Mouse (Mus musculus): ENCODE results near the gene Nudt14. TPM values are rescaled to one million over a fixed set of nuclear protein-coding genes. Genes with fewer than 3 reads are reported as not detected.
A peak's percentile ranks its signal among the peaks of the same experiment; 100 is the strongest.

The Nudt14 gene
- polyA plus RNA-seq, 1 experiment from 2014 or later, result 87.2 TPM

GRCm38 (mm10) chr12:112905001-112905400, 36.9 kb downstream of the Nudt14 start:
- 75% methylated on average over 5 of the region's 5 CpGs for WGBS
- H3K9ac ChIP-seq, result no peak overlapping the region
- H3K36me3 ChIP-seq, result peaks cover 10% of the 10 kb centered on the region; the same call in 1 of the 2 replicates
- H3K4me2 ChIP-seq (replicated peaks), result no peak overlapping the region
- no peak overlapping the region for H3K27ac ChIP-seq
- no peaks in the 10 kb centered on the region for H3K9me3 ChIP-seq
- H3K4me1 ChIP-seq, result no peaks in the 10 kb centered on the region
- no peaks in the 10 kb centered on the region for H3K27me3 ChIP-seq
- no peak overlapping the region for H3K4me3 ChIP-seq
- ATAC-seq (ENCODE audit: insufficient number of reproducible peaks, insufficient read depth, low FRiP score, low TSS enrichment), result no peak

DNA sequence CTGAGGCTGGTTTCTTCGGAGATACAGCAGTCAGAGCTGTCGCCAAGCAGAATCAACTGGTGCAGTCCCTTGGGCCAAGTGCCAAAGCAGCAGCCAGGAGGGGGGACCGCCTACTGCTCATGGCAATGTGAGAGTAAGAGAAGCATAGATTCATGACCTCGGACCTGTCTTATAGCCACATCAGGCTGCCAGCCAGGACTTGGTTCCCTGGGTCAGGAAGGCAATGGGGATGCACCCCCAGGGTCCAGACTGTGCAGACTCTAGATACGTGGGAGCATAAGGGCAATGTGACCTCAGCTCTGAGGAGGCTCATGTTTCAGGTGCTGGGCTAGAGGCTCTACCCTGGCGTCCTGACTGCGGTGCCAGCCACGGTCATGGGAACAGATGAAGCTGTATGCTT, 38.0 kb downstream of the Nudt14 start:
- Histone ChIP-seq H3K4me3 (no peak overlapping the region), H3K9ac (no peak overlapping the region), H3K27me3 (no peaks in the 10 kb centered on the region), H3K4me1 (no peaks in the 10 kb centered on the region), H3K36me3 (0 out of 2 replicates have a peak, but pooled peaks cover 3% of the 10 kb centered on the region), H3K9me3 (no peaks in the 10 kb centered on the region), H3K4me2 (replicated peaks) (no peak overlapping the region), H3K27ac (no peak overlapping the region)
- 60% methylated on average over 8 of the region's 8 CpGs for WGBS
- ATAC-seq (ENCODE audit: insufficient number of reproducible peaks, insufficient read depth, low FRiP score, low TSS enrichment), result no peak

DNA sequence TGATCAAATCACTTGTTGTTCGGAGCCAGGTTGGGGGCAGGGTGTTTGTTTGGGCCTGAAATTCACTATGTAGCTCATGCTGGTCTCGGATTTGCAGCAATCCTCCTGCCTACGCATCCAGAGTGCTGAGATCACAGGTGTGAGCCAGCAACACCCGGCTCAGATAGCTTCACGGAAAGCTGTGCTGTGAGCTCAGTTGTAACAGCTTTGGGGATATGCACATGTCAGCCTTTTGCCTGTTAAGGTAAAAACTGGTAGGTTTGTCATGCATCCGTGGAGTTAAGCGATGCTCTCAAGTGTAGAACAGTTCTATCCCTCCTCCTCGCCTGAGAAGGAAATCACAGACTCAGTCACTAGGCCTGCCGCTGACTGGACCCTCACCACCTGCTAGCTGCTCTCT, 41.3 kb downstream of the Nudt14 start:
- H3K4me1 ChIP-seq, result peaks cover 4% of the 10 kb centered on the region; the same call in 1 of the 2 replicates
- H3K9ac ChIP-seq, result no peak overlapping the region
- no peaks in the 10 kb centered on the region for H3K9me3 ChIP-seq
- H3K4me2 ChIP-seq (replicated peaks), result no peak overlapping the region
- ATAC-seq (ENCODE audit: insufficient number of reproducible peaks, insufficient read depth, low FRiP score, low TSS enrichment), result no peak
- WGBS, result 84% methylated on average over 9 of the region's 9 CpGs
- no peaks in the 10 kb centered on the region for H3K36me3 ChIP-seq
- no peaks in the 10 kb centered on the region for H3K27me3 ChIP-seq
- no peak overlapping the region for H3K4me3 ChIP-seq
- no peak overlapping the region for H3K27ac ChIP-seq

- H3K9me3 ChIP-seq, result no peaks in the 10 kb centered on the region
- H3K4me3 ChIP-seq, result no peak overlapping the region
- no peak overlapping the region for H3K9ac ChIP-seq
- H3K36me3 ChIP-seq, result no peaks in the 10 kb centered on the region
- no peaks in the 10 kb centered on the region for H3K27me3 ChIP-seq
- 50% methylated on average over 4 of the region's 4 CpGs for WGBS
- no peak for ATAC-seq (ENCODE audit: insufficient number of reproducible peaks, insufficient read depth, low FRiP score, low TSS enrichment)
- peaks cover 4% of the 10 kb centered on the region; the same call in 1 of the 2 replicates for H3K4me1 ChIP-seq
- no peak overlapping the region for H3K27ac ChIP-seq
- H3K4me2 ChIP-seq (replicated peaks), result no peak overlapping the region
Measured at GRCm38 (mm10) chr12:112898960-112899359, 43.0 kb downstream of the Nudt14 start.

GRCm38 (mm10) chr12:112898351-112898750, 43.6 kb downstream of the Nudt14 start:
- H3K9ac ChIP-seq, result no peak overlapping the region
- no peak for ATAC-seq (ENCODE audit: insufficient number of reproducible peaks, insufficient read depth, low FRiP score, low TSS enrichment)
- H3K4me3 ChIP-seq, result no peak overlapping the region
- no peak overlapping the region for H3K27ac ChIP-seq
- no peaks in the 10 kb centered on the region for H3K36me3 ChIP-seq
- H3K27me3 ChIP-seq, result no peaks in the 10 kb centered on the region
- H3K9me3 ChIP-seq, result no peaks in the 10 kb centered on the region
- H3K4me2 ChIP-seq (replicated peaks), result no peak overlapping the region
- peaks cover 4% of the 10 kb centered on the region; the same call in 1 of the 2 replicates for H3K4me1 ChIP-seq
- 69% methylated on average over 12 of the region's 12 CpGs for WGBS

DNA sequence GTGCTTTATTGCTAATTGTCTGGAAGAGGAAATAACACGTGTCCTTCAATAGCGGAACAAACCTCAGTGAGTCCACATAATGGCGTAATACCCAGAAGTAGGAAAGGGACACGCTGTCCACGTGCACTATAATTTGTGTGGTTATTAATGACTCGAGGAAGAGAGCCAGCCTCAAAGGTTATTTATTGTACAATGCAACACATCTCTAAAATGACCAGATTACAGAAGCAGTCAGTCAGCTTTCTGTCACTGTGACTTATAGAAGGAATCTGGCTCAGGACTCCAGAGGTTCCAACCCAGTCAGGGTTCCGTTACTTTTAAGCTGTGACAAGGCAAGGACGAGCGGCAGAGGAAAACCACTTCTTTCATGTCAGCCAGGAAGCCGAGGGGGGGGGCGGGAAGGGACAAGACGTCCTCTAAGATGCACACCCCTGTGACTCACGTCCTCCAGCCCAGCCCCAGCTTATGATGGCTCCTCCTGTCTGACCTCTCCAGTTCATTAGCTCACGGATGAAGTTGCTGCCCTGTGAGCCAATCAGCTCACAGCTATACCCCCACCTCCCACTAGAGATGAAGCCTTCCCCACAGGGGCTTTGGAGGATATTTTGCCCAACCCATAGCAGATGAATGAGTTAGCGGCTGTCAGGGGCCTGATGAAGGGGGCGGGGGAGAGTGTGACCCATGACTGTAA, 44.3 kb downstream of the Nudt14 start:
- Histone ChIP-seq H3K4me2 (replicated peaks) (peak overlapping the region; percentile 10), H3K36me3 (no peaks in the 10 kb centered on the region), H3K27ac (no peak overlapping the region), H3K9me3 (no peaks in the 10 kb centered on the region), H3K4me1 (peaks cover 4% of the 10 kb centered on the region; the same call in 1 of the 2 replicates), H3K27me3 (no peaks in the 10 kb centered on the region), H3K9ac (no peak overlapping the region), H3K4me3 (no peak overlapping the region)
- 33% methylated on average over 16 of the region's 16 CpGs for WGBS
- peak; percentile 70; the same call in 1 of the 2 replicates for ATAC-seq (ENCODE audit: insufficient number of reproducible peaks, insufficient read depth, low FRiP score, low TSS enrichment)

GRCm38 (mm10) chr12:112894969-112895368, 47.0 kb downstream of the Nudt14 start:
- Histone ChIP-seq H3K9ac (no peak overlapping the region), H3K4me1 (peaks cover 4% of the 10 kb centered on the region; the same call in 1 of the 2 replicates), H3K9me3 (no peaks in the 10 kb centered on the region), H3K4me2 (replicated peaks) (no peak overlapping the region), H3K36me3 (no peaks in the 10 kb centered on the region), H3K27me3 (no peaks in the 10 kb centered on the region), H3K27ac (peak overlapping the region; percentile 30; the same call in 1 of the 2 replicates), H3K4me3 (no peak overlapping the region)
- ATAC-seq (ENCODE audit: insufficient number of reproducible peaks, insufficient read depth, low FRiP score, low TSS enrichment), result no peak
- WGBS, result 69% methylated on average over 4 of the region's 4 CpGs

DNA sequence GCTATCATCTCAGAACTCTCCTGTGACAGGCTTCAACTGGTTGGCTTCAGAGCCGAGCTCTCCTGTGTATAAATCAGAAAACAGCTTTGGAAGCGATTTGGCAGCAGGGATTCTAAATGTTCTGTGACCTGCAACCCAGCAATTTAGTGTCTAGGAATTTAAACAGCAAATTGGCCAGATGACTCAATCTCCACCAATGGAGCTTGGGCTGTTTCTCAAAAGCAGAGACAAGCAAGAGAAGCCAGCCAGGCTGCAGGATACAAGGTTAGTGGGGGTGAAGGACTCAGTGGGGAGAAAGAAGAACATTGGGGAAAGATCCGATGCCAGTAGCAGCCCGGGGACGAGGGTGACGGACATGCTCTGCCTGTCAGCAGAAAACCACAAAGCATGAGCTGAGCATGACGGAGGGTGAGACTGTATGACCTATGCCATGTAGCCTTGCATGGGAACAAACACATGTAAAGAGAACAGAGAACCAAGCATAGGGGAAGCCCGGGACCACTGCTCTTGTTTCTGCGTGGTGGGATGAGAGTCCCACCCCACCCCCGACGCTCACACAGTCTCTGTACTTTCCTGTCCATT, 47.5 kb downstream of the Nudt14 start:
- H3K27me3 ChIP-seq, result no peaks in the 10 kb centered on the region
- no peak overlapping the region for H3K9ac ChIP-seq
- peaks cover 4% of the 10 kb centered on the region; the same call in 1 of the 2 replicates for H3K4me1 ChIP-seq
- no peak overlapping the region for H3K4me3 ChIP-seq
- no peaks in the 10 kb centered on the region for H3K9me3 ChIP-seq
- 67% methylated on average over 11 of the region's 11 CpGs for WGBS
- peak overlapping the region; percentile 30; the same call in 1 of the 2 replicates for H3K27ac ChIP-seq
- H3K4me2 ChIP-seq (replicated peaks), result no peak overlapping the region
- ATAC-seq (ENCODE audit: insufficient number of reproducible peaks, insufficient read depth, low FRiP score, low TSS enrichment), result no peak
- no peaks in the 10 kb centered on the region for H3K36me3 ChIP-seq

DNA sequence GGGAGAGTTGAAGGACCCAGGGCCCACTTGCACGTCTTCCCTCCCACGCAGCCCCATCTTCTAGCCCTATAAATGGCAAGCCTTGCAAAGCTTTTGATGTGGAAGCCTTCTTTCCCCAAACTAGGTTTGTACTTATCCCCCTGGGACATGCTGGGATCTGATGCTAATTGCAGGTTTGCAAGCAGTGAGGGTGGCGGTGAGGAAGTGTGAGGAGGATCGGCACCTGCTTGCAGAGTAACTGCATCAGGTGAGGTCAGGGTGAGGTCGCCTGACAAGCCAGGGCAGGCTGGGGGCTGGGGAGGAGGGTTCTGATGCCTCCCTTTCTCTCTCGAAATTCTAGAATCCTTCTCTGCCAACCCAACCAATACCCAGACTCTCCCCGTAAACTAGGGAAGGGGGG, 56.5 kb downstream of the Nudt14 start:
- H3K27ac ChIP-seq, result no peak overlapping the region
- no peak overlapping the region for H3K9ac ChIP-seq
- no peaks in the 10 kb centered on the region for H3K36me3 ChIP-seq
- ATAC-seq (ENCODE audit: insufficient number of reproducible peaks, insufficient read depth, low FRiP score, low TSS enrichment), result no peak
- 54% methylated on average over 7 of the region's 7 CpGs for WGBS
- no peaks in the 10 kb centered on the region for H3K27me3 ChIP-seq
- H3K9me3 ChIP-seq, result peaks cover 4% of the 10 kb centered on the region; the same call in 1 of the 2 replicates
- H3K4me1 ChIP-seq, result no peaks in the 10 kb centered on the region
- no peak overlapping the region for H3K4me3 ChIP-seq
- no peak overlapping the region for H3K4me2 ChIP-seq (replicated peaks)

Small RNA genes within 50 kb of the gene (microRNA-seq; reads per million reads assigned to microRNA genes)
- gene Mir6941, result 0.91 reads per million

Other genes with a start within 250 kb of the Nudt14 start
- 17.0 and 19.2 TPM in 2 replicates for gene Cep170b, start 221.7 kb downstream of the Nudt14 start, polyA plus RNA-seq (2016; fragmentation: Nextera tagmentation; extraction: Ambion mirVana)
- gene Pld4, start 181.5 kb downstream of the Nudt14 start, polyA plus RNA-seq (2016; fragmentation: Nextera tagmentation; extraction: Ambion mirVana), result 4.9 TPM in 2 replicates
- gene Ahnak2, start 139.5 kb downstream of the Nudt14 start, polyA plus RNA-seq (2016; fragmentation: Nextera tagmentation; extraction: Ambion mirVana), result 0.71 and 0.83 TPM in 2 replicates
- gene Clba1, start 133.2 kb downstream of the Nudt14 start, polyA plus RNA-seq (2016; fragmentation: Nextera tagmentation; extraction: Ambion mirVana), result 9.2 and 9.6 TPM in 2 replicates
- gene Cdca4, start 112.7 kb downstream of the Nudt14 start, polyA plus RNA-seq (2016; fragmentation: Nextera tagmentation; extraction: Ambion mirVana), result 144 and 147 TPM in 2 replicates
- gene Gpr132, start 73.9 kb downstream of the Nudt14 start, polyA plus RNA-seq (2016; fragmentation: Nextera tagmentation; extraction: Ambion mirVana), result 0.23 TPM in 1 of 2 replicates, not detected in the other
- 7.9 and 8.8 TPM in 2 replicates for gene Jag2, start 12.3 kb downstream of the Nudt14 start, polyA plus RNA-seq (2016; fragmentation: Nextera tagmentation; extraction: Ambion mirVana)
- gene Btbd6, start 34.4 kb upstream of the Nudt14 start, polyA plus RNA-seq (2016; fragmentation: Nextera tagmentation; extraction: Ambion mirVana), result 25.6 and 27.4 TPM in 2 replicates
- 81.9 and 83.0 TPM in 2 replicates for gene Brf1, start 58.6 kb upstream of the Nudt14 start, polyA plus RNA-seq (2016; fragmentation: Nextera tagmentation; extraction: Ambion mirVana)
- 19.0 and 19.4 TPM in 2 replicates for gene Pacs2, start 72.4 kb upstream of the Nudt14 start, polyA plus RNA-seq (2016; fragmentation: Nextera tagmentation; extraction: Ambion mirVana)
- 0.13 TPM in 1 of 2 replicates, not detected in the other for gene Tex22, start 132.4 kb upstream of the Nudt14 start, polyA plus RNA-seq (2016; fragmentation: Nextera tagmentation; extraction: Ambion mirVana)
- gene Mta1, start 156.2 kb upstream of the Nudt14 start, polyA plus RNA-seq (2016; fragmentation: Nextera tagmentation; extraction: Ambion mirVana), result 18.5 and 20.4 TPM in 2 replicates
- gene Crip2, start 198.1 kb upstream of the Nudt14 start, polyA plus RNA-seq (2016; fragmentation: Nextera tagmentation; extraction: Ambion mirVana), result 78.8 and 88.4 TPM in 2 replicates
- 102 and 107 TPM in 2 replicates for gene Crip1, start 204.2 kb upstream of the Nudt14 start, polyA plus RNA-seq (2016; fragmentation: Nextera tagmentation; extraction: Ambion mirVana)
- gene Tedc1, start 214.3 kb upstream of the Nudt14 start, polyA plus RNA-seq (2016; fragmentation: Nextera tagmentation; extraction: Ambion mirVana), result 47.2 and 49.7 TPM in 2 replicates
- gene Tmem121, start 243.8 kb upstream of the Nudt14 start, polyA plus RNA-seq (2016; fragmentation: Nextera tagmentation; extraction: Ambion mirVana), result 17.4 and 20.4 TPM in 2 replicates